Mouse (Mus musculus): ENCODE measurements around the gene Svs1.

DNA sequence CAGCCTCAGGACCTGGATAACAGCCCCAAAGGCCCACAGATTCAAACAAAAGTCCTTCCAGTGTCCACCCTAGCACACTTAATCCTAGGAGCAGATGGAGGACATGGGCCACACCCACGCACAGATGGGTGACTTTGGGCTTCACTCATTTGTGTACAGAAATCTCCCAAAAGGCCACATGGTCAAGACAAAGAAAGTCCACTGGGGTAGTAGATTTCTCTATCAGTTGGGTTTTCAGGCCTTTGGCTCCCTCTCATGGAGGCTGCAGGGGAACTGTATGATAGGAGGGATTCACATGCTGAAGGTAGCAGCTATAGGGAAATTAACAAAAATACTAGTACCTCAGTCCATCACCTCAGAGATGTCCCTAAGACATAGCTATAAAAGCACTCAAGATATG is 28.6 kb upstream of the Svs1 start:
- TF ChIP-seq POLR2A (IDR thresholded peaks at IDR 0.05; ENCODE audit: low read depth, low read length) (no peak), CTCF (conservative IDR thresholded peaks at IDR 0.05; ENCODE audit: insufficient read depth, insufficient read length, low read depth, low read length) (no peak; the same call in 1 of the 2 replicates)
